Mouse (Mus musculus) thymus, adult 2 months (tissue): ENCODE data around the gene Csgalnact2.

Experiments
- CTCF ChIP-seq: fragments of 200-500 bp; IDR thresholded peaks from 2 replicates; pipeline ENCODE4 v1.5.1; 2012; ENCODE audit warnings: mild to moderate bottlenecking, control low read depth, low read length, moderate library complexity, borderline replicate concordance; ENCODE audit not compliant: control insufficient read depth, poor library complexity, insufficient read depth; ENCODE audit errors: extremely low read depth
- POLR2A ChIP-seq: fragments of 200-500 bp; IDR thresholded peaks from 2 replicates; pipeline ENCODE4 v1.6.1; 2012; ENCODE audit warnings: mild to moderate bottlenecking, low read length, control low read depth, moderate library complexity; ENCODE audit not compliant: control insufficient read depth, poor library complexity, insufficient read depth; ENCODE audit errors: extremely low read depth

- TF ChIP-seq POLR2A = no peak
- no peak for TF ChIP-seq CTCF
These were observed 67.5 kb downstream of the Csgalnact2 start for GRCm38 (mm10) chr6:118071416-118071815.
